Mouse (Mus musculus) B cell, adult (primary cell): ENCODE results near the gene Gm3727. TPM values are rescaled to one million over a fixed set of nuclear protein-coding genes. Genes with fewer than 3 reads are reported as not detected.

Experiments used
- total RNA-seq: library from RNA; stranded (reverse); gene quantifications from 4 replicates; pipeline ENCODE4 v1.2.4, GENCODE M21; 2023; ENCODE audit not compliant: inconsistent age

Gm3727 gene
- not detected in 4 replicates for total RNA-seq

GRCm38 (mm10) chr14:7264614-7265013 is at the start of gene Gm3727:
Gm3727 (minus strand) TSS chr14:7264714.

Other genes starting within 250 kb of the Gm3727 start
- not detected in 4 replicates for gene Gm10406, start 237.3 kb downstream of the Gm3727 start, total RNA-seq
- gene Gm3685, start 219.7 kb downstream of the Gm3727 start, total RNA-seq: not detected in 4 replicates
- gene Gm3696, start 164.1 kb downstream of the Gm3727 start, total RNA-seq: not detected in 4 replicates
- gene Gm6676, start 139.3 kb downstream of the Gm3727 start, total RNA-seq: not detected in 4 replicates
- gene Gm3512, start 90.2 kb downstream of the Gm3727 start, total RNA-seq: not detected in 4 replicates
- gene Gm16434, start 70.2 kb downstream of the Gm3727 start, total RNA-seq: not detected in 4 replicates
- gene Gm3739, start 50.3 kb upstream of the Gm3727 start, total RNA-seq: 0.27 to 0.35 TPM in 2 of 4 replicates, not detected in the others
- gene Gm5797, start 67.7 kb upstream of the Gm3727 start, total RNA-seq: not detected in 4 replicates
- not detected in 4 replicates for gene Gm8374, start 100.4 kb upstream of the Gm3727 start, total RNA-seq
- not detected in 4 replicates for gene Gm3755, start 186.2 kb upstream of the Gm3727 start, total RNA-seq
- gene Gm3752, start 219.0 kb upstream of the Gm3727 start, total RNA-seq: not detected in 4 replicates